Mouse (Mus musculus) hindbrain, embryonic 13.5 days (tissue): ENCODE measurements around the gene Ndufa13. TPM values are rescaled to one million over a fixed set of nuclear protein-coding genes. Genes with fewer than 3 reads are reported as not detected.

ENCODE experiments used
- ATAC-seq: fragments of 200-750 bp; cut with Nextera tagmentation; 2 replicates; pipeline ENCODE4 v1.8.0; 2017; ENCODE audit warnings: moderate TSS enrichment; ENCODE audit not compliant: low FRiP score
- H3K27ac ChIP-seq: fragments of 300-500 bp; sonication (generic); 2 replicates; pipeline ENCODE4 v1.5.1; 2015; ENCODE audit warnings: inconsistent platforms, mild to moderate bottlenecking, moderate library complexity
- H3K27me3 ChIP-seq: fragments of 300-500 bp; sonication (generic); 2 replicates; pipeline ENCODE4 v1.6.1; 2015; ENCODE audit warnings: mild to moderate bottlenecking, inconsistent platforms
- H3K36me3 ChIP-seq: fragments of 300-500 bp; sonication (generic); 2 replicates; pipeline ENCODE4 v1.6.1; 2015; ENCODE audit warnings: mild to moderate bottlenecking, inconsistent platforms
- H3K4me1 ChIP-seq: fragments of 300-500 bp; sonication (generic); replicated peaks from 2 replicates; pipeline ENCODE4 v1.6.1; 2015; ENCODE audit warnings: inconsistent platforms
- H3K4me2 ChIP-seq: fragments of 300-500 bp; sonication (generic); 2 replicates; pipeline ENCODE4 v1.6.1; 2015; ENCODE audit warnings: inconsistent platforms, mild to moderate bottlenecking, moderate library complexity
- H3K4me3 ChIP-seq: fragments of 300-500 bp; sonication (generic); 2 replicates; pipeline ENCODE4 v1.5.1; 2015; ENCODE audit warnings: mild to moderate bottlenecking, inconsistent platforms
- H3K9ac ChIP-seq: fragments of 300-500 bp; sonication (generic); 2 replicates; pipeline ENCODE4 v1.6.1; 2015; ENCODE audit warnings: mild to moderate bottlenecking, inconsistent platforms
- H3K9me3 ChIP-seq: fragments of 300-500 bp; sonication (generic); 2 replicates; pipeline ENCODE4 v1.6.1; 2016; ENCODE audit warnings: inconsistent platforms
- WGBS: fragments of 180-500 bp; shearing (Covaris S2); methylation state at CpG from one replicate; pipeline ENCODE4 v1.1.7; 2015; 5-methylcytosine and 5-hydroxymethylcytosine counted together
- polyA plus RNA-seq: library from polyadenylated mRNA; unstranded; fragments of >200 nt; fragmentation: Nextera tagmentation; extraction: Ambion mirVana; gene quantifications from 2 replicates; pipeline ENCODE4 v1.2.1, GENCODE M21; 2015

The Ndufa13 gene
- polyA plus RNA-seq, 1 experiment from 2014 or later, result 198 TPM

GRCm38 (mm10) chr8:69874654-69875053 lies 27.7 kb downstream of the Ndufa13 start:
- no peaks in the 10 kb centered on the region for H3K9me3 ChIP-seq
- peaks cover 32% of the 10 kb centered on the region for H3K36me3 ChIP-seq
- no peak overlapping the region for H3K9ac ChIP-seq
- no peak overlapping the region for H3K4me3 ChIP-seq
- WGBS, result 88% methylated on average over 13 of the region's 13 CpGs
- H3K27ac ChIP-seq, result no peak overlapping the region
- peaks cover 33% of the 10 kb centered on the region for H3K27me3 ChIP-seq
- no peak overlapping the region for H3K4me2 ChIP-seq
- ATAC-seq, result no peak
- H3K4me1 ChIP-seq, result 0 out of 2 replicates have a peak, but pooled peaks cover 2% of the 10 kb centered on the region

GRCm38 (mm10) chr8:69874155-69874554 lies 28.2 kb downstream of the Ndufa13 start:
- Histone ChIP-seq H3K36me3 (peaks cover 32% of the 10 kb centered on the region), H3K4me1 (0 out of 2 replicates have a peak, but pooled peaks cover 2% of the 10 kb centered on the region), H3K27ac (no peak overlapping the region), H3K4me3 (no peak overlapping the region), H3K9me3 (no peaks in the 10 kb centered on the region), H3K9ac (no peak overlapping the region), H3K27me3 (peaks cover 28% of the 10 kb centered on the region), H3K4me2 (no peak overlapping the region)
- 15% methylated on average over 9 of the region's 9 CpGs for WGBS
- no peak for ATAC-seq

GRCm38 (mm10) chr8:69870907-69871306 lies 31.5 kb downstream of the Ndufa13 start:
- 0 out of 2 replicates have a peak, but pooled peaks cover under 1% of the 10 kb centered on the region for H3K27me3 ChIP-seq
- H3K4me1 ChIP-seq, result no peaks in the 10 kb centered on the region
- no peak for ATAC-seq
- H3K9me3 ChIP-seq, result no peaks in the 10 kb centered on the region
- H3K4me2 ChIP-seq, result no peak overlapping the region
- H3K27ac ChIP-seq, result no peak overlapping the region
- H3K36me3 ChIP-seq, result peaks cover 37% of the 10 kb centered on the region
- WGBS, result 97% methylated on average over 6 of the region's 6 CpGs
- H3K4me3 ChIP-seq, result no peak overlapping the region
- no peak overlapping the region for H3K9ac ChIP-seq

GRCm38 (mm10) chr8:69870003-69870765 lies 32.2 kb downstream of the Ndufa13 start:
- Histone ChIP-seq H3K27me3 (no peaks in the 10 kb centered on the region), H3K4me1 (no peaks in the 10 kb centered on the region), H3K9ac (no peak overlapping the region), H3K27ac (no peak overlapping the region), H3K4me2 (no peak overlapping the region), H3K36me3 (peaks cover 39% of the 10 kb centered on the region), H3K9me3 (no peaks in the 10 kb centered on the region), H3K4me3 (no peak overlapping the region)
- WGBS, result 91% methylated on average over 11 of the region's 11 CpGs
- ATAC-seq, result no peak

- Histone ChIP-seq H3K4me3 (no peak overlapping the region), H3K4me2 (no peak overlapping the region), H3K27me3 (no peaks in the 10 kb centered on the region), H3K27ac (no peak overlapping the region), H3K4me1 (no peaks in the 10 kb centered on the region), H3K9ac (no peak overlapping the region), H3K9me3 (no peaks in the 10 kb centered on the region), H3K36me3 (peaks cover 55% of the 10 kb centered on the region)
- ATAC-seq, result no peak
- WGBS, result 80% methylated on average over 5 of the region's 5 CpGs
Measured at GRCm38 (mm10) chr8:69867696-69868326, 34.5 kb downstream of the Ndufa13 start.

- Histone ChIP-seq H3K4me1 (no peaks in the 10 kb centered on the region), H3K27me3 (no peaks in the 10 kb centered on the region), H3K9me3 (no peaks in the 10 kb centered on the region), H3K27ac (no peak overlapping the region), H3K9ac (no peak overlapping the region; the same call in 1 of the 2 replicates), H3K36me3 (peaks cover 51% of the 10 kb centered on the region), H3K4me2 (no peak overlapping the region), H3K4me3 (no peak overlapping the region)
- 74% methylated on average over 5 of the region's 5 CpGs for WGBS
- ATAC-seq, result no peak
Measured at GRCm38 (mm10) chr8:69864180-69864579, 38.2 kb downstream of the Ndufa13 start.

- H3K36me3 ChIP-seq, result peaks cover 55% of the 10 kb centered on the region
- no peak overlapping the region for H3K4me2 ChIP-seq
- no peak overlapping the region for H3K27ac ChIP-seq
- peak overlapping the region; percentile 46; the same call in 1 of the 2 replicates for H3K9ac ChIP-seq
- WGBS, result 92% methylated on average over 5 of the region's 5 CpGs
- H3K27me3 ChIP-seq, result no peaks in the 10 kb centered on the region
- H3K4me1 ChIP-seq, result no peaks in the 10 kb centered on the region
- H3K9me3 ChIP-seq, result no peaks in the 10 kb centered on the region
- ATAC-seq, result no peak
- no peak overlapping the region for H3K4me3 ChIP-seq
Measured at GRCm38 (mm10) chr8:69863387-69864020, 38.9 kb downstream of the Ndufa13 start.

- H3K27ac ChIP-seq, result no peak overlapping the region
- H3K9me3 ChIP-seq, result no peaks in the 10 kb centered on the region
- H3K36me3 ChIP-seq, result peaks cover 53% of the 10 kb centered on the region
- no peak for ATAC-seq
- H3K4me2 ChIP-seq, result no peak overlapping the region
- WGBS, result 63% methylated on average over 2 of the region's 2 CpGs
- H3K4me3 ChIP-seq, result no peak overlapping the region
- no peaks in the 10 kb centered on the region for H3K27me3 ChIP-seq
- no peak overlapping the region for H3K9ac ChIP-seq
- H3K4me1 ChIP-seq, result no peaks in the 10 kb centered on the region
Measured at GRCm38 (mm10) chr8:69861251-69861650, 41.1 kb downstream of the Ndufa13 start.

GRCm38 (mm10) chr8:69860807-69861206 lies 41.6 kb downstream of the Ndufa13 start:
- Histone ChIP-seq H3K27ac (no peak overlapping the region), H3K36me3 (peaks cover 50% of the 10 kb centered on the region), H3K4me1 (no peaks in the 10 kb centered on the region), H3K9me3 (no peaks in the 10 kb centered on the region), H3K9ac (no peak overlapping the region), H3K27me3 (no peaks in the 10 kb centered on the region), H3K4me3 (no peak overlapping the region), H3K4me2 (no peak overlapping the region)
- 61% methylated on average over 4 of the region's 4 CpGs for WGBS
- no peak for ATAC-seq

- Histone ChIP-seq H3K4me2 (no peak overlapping the region), H3K27me3 (no peaks in the 10 kb centered on the region), H3K27ac (no peak overlapping the region), H3K4me1 (no peaks in the 10 kb centered on the region), H3K9ac (no peak overlapping the region), H3K9me3 (no peaks in the 10 kb centered on the region), H3K36me3 (peaks cover 21% of the 10 kb centered on the region), H3K4me3 (no peak overlapping the region)
- 94% methylated on average over 10 of the region's 10 CpGs for WGBS
- ATAC-seq, result no peak
Measured at GRCm38 (mm10) chr8:69853869-69854268, 48.5 kb downstream of the Ndufa13 start.

- Histone ChIP-seq H3K27ac (no peak overlapping the region), H3K4me2 (no peak overlapping the region), H3K27me3 (no peaks in the 10 kb centered on the region), H3K4me3 (no peak overlapping the region), H3K9me3 (no peaks in the 10 kb centered on the region), H3K4me1 (no peaks in the 10 kb centered on the region), H3K9ac (no peak overlapping the region), H3K36me3 (peaks cover 23% of the 10 kb centered on the region)
- no peak for ATAC-seq
- 89% methylated on average over 7 of the region's 7 CpGs for WGBS
Measured at GRCm38 (mm10) chr8:69850926-69851506, 51.3 kb downstream of the Ndufa13 start.

GRCm38 (mm10) chr8:69849899-69850298 lies 52.5 kb downstream of the Ndufa13 start:
- Histone ChIP-seq H3K9ac (no peak overlapping the region), H3K4me3 (no peak overlapping the region), H3K4me2 (no peak overlapping the region), H3K27ac (no peak overlapping the region), H3K4me1 (no peaks in the 10 kb centered on the region), H3K27me3 (no peaks in the 10 kb centered on the region), H3K36me3 (peaks cover 23% of the 10 kb centered on the region), H3K9me3 (no peaks in the 10 kb centered on the region)
- WGBS, result 32% methylated on average over 3 of the region's 3 CpGs
- no peak for ATAC-seq
